Mouse (Mus musculus) heart, postnatal 14 days (tissue): ENCODE results near the gene Cyp2u1. TPM values are rescaled to one million over a fixed set of nuclear protein-coding genes. Genes with fewer than 3 reads are reported as not detected.

ENCODE experiments used
- DNase-seq, 2 experiments: peaks; one replicate each; pipeline ENCODE4 v3.0.0; 2021 to 2022
- intact Hi-C: fragments of 180-260 bp; cut with DNase I; formaldehyde crosslinking; loops from one replicate; pipeline ENCODE4 v1.15.1; 2025
- total RNA-seq, 2 experiments: library from RNA; stranded (reverse); gene quantifications; 2 replicates each; pipeline ENCODE4 v1.2.3; 2021

Cyp2u1 gene
- total RNA-seq, 2 experiments from 2014 or later, result 27.8 to 30.0 TPM

DNA sequence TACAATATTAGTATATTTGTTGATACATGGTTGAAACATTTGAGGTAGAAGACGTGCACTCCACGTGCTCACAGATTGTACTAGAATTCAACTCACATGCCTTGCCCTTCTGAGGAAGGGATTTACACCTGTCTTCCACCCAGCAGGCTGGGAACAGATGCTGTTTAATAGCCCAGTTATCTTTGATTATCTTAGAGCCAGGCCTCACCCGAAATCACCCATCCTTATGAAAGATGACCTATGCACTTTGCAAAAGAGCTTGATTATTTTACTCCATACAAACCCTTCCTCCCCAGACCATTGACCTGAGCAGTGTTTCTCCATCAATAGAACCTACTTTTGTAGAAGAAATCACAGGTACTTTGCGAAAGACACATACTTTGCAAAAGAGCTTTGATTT is 7.5 kb upstream of the Cyp2u1 start:
- DNase-seq, result no peak
- intact Hi-C loops, result no loop called here

GRCm38 (mm10) chr3:131307811-131308210 is 4.8 kb upstream of the Cyp2u1 start:
- no peak for DNase-seq
- intact Hi-C loops, result no loop called here

- no peak for DNase-seq
Measured at GRCm38 (mm10) chr3:131306255-131306654, 3.2 kb upstream of the Cyp2u1 start.

GRCm38 (mm10) chr3:131303320-131303714 is 290 bp upstream of the Cyp2u1 start:
- DNase-seq, result no peak
- intact Hi-C loops, result loop anchor here (5.0 kb wide), 1 partner anchor 249 kb away; no protein-coding TSS in a partner anchor

More at GRCm38 (mm10) chr3:131306255-131306654, 3.2 kb upstream of the Cyp2u1 start:
- intact Hi-C loops, result no loop called here

GRCm38 (mm10) chr3:131299908-131300307 is 3.1 kb downstream of the Cyp2u1 start:
- DNase-seq, result no peak
- intact Hi-C loops, result loop anchor here (5.0 kb wide), 1 partner anchor 252 kb away; no protein-coding TSS in a partner anchor

- intact Hi-C loops, result no loop called here
- DNase-seq, result no peak
Measured at GRCm38 (mm10) chr3:131299078-131299477, 3.9 kb downstream of the Cyp2u1 start.

DNA sequence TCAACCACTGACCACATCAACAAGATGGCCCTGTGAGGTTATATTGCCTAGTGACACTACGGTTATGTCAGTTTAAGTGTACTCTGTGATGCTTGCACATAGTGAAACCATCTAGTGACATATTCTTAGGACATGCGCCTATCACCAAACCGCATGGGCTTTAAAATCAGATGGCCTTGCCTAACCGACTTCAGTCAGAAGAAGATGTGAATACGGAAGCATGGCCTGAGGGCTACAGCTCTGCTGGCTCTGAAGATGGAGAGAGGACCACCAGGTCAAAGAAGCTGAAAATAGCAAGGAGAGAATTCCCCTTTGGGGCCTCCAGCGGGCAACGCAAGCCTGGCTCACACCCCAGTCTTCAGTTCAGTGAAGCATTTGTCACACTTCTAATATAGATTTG is 6.1 kb downstream of the Cyp2u1 start:
- intact Hi-C loops, result no loop called here
- DNase-seq, result no peak

DNA sequence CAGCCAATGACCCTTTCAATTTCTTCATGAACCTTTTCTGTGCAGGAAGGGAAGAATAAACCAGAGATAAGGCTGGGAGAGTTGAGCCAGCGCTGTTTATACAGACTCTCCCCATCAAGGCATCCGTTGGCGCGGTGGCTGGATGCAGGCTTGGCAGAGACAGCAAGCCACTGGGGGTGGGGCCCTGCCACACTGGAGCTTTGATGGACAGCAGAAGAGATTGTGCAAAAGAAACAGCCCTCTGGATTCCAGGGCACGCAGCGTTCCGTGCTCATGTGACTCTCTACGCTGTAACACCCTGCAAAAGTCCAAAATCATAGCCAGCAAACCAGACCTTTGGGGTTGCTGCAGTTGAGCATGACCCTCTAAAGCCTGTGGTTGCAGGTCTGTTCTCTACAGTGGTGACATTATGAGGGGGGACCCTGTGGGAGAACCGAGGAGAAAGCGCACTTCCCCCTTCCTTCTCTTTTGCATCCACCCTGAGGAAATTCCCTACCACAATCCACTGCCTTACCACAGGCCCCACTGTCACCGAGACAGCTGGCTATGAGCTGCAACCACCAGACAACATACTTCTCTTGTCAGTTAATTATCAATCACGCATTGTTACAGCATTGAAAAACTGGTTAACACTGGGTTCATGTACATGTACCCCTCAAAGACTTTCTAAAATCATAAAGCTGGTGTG is 7.4 kb downstream of the Cyp2u1 start:
- peak; percentile 40 to 65 for DNase-seq
- intact Hi-C loops, result no loop called here

DNA sequence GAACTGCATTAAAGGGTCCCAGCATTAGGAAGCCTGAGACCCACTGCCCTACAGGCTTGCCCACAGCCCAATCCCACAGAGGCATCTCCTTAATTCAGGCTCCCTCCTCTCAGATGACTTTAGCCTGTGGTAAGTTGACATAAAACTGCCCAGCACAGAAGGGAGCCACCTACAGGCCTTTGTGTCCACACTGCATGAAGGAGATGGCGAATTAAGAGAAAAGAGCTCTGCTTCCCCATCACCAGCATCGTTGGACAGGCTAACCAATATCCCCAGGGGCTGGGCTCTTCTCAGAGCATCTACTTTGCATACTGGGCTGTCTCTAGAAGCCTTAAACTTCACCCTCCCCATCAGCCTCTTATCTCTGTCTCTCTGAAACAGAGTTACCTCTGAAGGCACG is 8.5 kb downstream of the Cyp2u1 start:
- intact Hi-C loops, result no loop called here
- DNase-seq, result no peak

DNA sequence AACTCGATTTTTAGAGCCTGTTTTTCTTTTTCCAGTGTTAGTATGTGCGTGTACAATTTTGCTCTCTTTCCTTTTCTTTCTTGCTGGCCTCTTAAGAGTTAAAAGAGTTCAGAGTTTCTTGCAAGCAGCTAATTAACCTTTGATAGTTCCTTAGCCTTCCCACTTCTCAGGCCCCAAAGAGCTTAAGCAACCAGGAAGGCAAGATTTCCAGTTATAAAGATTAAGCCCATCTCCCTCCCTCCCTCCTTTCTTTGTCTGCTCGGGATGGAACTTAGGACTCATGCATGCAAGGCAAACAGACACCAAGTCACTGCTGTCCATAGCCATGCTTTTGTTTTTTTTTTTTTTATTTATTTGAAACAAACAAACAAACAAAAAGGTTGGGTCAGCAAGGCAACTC is 10.1 kb downstream of the Cyp2u1 start:
- intact Hi-C loops, result no loop called here
- no peak for DNase-seq

DNA sequence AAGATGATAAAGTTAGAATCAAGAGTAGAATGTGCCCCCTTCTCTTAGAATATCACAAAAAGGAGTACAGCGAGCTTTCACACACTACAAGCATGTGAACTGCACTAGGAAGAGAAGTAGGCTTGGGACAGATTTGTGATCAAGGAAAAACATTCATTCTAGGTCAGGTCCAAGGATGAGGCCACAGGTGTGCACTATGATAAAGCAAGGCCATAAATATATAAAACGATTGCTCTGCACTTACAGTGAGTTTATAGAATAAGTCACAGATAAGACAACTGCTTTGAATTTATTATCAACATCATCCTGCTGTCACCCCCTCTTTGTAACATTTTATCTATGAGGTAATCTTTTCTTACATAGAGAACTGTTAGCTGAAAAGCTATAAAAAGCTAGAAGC is 10.7 kb downstream of the Cyp2u1 start:
- intact Hi-C loops, result no loop called here
- no peak for DNase-seq

DNA sequence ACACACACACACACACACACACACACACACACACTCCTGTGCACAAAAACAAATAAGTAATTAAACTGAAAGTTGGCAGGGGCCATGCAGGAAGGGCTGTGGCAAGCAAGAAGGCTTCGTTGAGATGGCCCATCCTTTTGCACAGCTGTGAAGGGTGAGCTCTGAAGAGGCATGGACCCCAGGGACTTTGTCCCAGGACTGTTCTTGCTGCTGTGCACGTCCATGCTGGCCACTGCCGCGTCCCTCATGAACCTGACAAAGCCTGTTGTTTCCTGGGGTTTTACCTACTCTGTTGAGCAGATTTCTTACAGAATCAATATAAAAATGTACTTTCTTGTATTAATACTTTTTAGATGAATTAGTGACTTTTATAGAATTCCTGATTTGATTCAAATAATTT is 11.1 kb downstream of the Cyp2u1 start:
- intact Hi-C loops, result no loop called here
- DNase-seq, result no peak

DNA sequence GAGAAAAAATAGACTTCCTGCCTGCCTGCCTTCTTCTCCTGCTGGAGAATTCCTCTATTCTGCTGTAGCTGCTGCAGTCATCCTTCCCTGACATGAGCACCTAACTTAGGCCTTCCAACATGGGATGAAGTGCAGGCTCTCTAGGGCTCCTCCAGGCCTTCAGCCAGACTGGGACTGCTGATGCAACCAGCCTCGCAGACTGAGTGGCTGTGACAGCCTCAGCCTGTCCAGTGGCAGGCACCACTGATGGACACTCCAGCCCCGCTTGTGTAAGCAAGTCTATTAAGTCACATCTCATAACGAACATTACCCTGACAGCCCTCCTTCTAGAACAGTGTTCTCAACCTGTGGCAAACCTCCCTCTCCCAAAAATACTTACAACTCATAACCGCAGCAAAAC is 28.9 kb downstream of the Cyp2u1 start:
- intact Hi-C loops, result no loop called here
- no peak for DNase-seq

- intact Hi-C loops, result no loop called here
- DNase-seq, result no peak
Measured at GRCm38 (mm10) chr3:131272374-131273100, 30.5 kb downstream of the Cyp2u1 start.

DNA sequence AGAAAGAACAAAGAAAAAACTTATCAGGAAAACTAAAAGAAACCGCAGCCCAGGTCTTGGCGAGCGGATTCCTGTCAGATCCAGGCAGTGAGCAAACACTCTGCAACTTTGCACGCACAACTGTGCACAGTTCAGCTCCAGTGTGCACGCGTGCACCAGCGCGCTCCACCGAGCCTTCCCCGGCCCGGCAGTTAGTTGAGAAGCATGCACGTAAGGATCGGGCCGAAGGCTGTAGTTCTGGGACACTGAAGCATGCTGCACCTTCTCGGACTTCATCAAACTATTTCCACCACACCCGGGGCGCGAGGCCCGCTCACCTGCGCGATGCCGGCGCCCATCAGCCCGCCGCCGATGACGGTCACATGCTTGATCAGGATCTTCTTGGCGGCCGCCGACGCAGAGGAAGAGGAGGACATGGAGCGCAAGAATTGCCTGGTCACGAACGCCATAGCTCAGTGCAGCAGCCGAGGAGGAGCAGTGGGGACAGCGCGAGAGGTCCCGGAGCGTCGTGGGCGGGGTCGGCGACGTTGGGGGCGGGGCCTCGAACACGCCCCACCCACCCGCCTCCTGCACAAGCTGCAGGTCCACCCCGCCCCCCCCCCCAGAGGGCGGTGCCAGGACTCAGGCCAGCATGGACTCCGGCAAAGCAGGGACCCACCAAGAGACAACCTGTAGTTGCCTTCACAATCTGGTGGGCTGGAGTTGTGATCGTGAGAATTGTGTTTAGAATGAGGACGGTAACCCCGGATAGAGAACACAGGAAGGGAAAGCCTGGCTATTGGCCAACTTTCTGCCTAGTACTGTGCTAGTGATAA is 31.3 kb downstream of the Cyp2u1 start, which contains the start of gene Hadh:
Gene Hadh, minus strand, starts transcription at position 543 of the 815 bp plus-strand sequence.
- intact Hi-C loops, result no loop called here

GRCm38 (mm10) chr3:131271157-131271556 is 31.9 kb downstream of the Cyp2u1 start:
- peak; percentile 56 to 75 for DNase-seq
- intact Hi-C loops, result no loop called here

More for the DNA sequence above, 31.3 kb downstream of the Cyp2u1 start, which contains the start of gene Hadh:
- peak; percentile 89 to 91 for DNase-seq

DNA sequence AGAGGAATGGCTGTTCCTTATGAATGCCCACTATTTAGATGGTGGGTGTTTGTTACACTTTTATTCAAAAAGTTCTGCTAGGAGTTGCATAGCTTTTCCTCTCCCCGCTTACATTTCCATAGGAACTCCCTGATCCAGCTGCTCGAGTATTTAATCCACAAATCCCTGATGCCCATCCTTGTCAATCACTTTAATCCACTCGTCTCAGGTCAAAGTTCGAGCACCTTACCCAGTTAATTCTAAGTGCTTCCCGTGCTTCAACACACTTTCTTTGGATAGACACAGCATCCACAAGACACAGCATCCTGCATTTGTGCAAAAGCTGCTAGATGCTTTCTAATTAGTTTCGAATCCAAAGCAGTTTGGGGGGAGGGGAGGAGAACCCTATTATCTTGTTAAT is 32.6 kb downstream of the Cyp2u1 start:
- DNase-seq, result no peak

DNA sequence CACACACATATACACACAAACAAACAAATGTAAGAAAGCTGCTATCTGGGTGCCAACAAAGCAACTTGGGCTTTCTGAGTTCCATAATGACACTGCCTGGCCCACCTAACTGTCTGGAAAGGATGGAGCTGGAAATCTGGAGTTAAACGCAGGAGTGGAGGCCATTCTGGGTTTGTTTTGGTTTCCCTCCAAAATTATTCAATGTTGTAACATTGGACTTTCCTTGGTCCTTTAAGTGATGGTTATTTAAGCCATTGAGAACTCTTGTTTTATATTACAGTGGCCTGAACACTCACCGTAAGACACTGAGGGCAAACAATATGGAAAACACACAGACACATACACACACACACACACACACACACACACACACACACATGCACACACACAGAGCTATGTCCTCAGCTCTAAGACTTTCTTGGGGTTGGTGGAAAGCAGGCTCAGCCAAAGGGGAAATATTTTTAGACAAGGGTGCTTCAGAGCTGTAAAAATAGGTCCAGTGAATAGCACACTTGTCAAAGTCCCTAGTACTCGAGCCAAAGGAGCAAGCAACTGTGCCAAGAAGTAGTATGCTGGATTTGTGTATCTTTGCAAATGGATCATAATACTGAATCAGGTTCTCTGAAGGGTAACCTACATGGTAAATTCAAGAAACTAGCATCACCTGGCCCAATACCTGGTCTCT is 36.5 kb downstream of the Cyp2u1 start:
- intact Hi-C loops, result no loop called here
- DNase-seq, result peak in 1 of 2 experiments; percentile 41

More for the DNA sequence above, 32.6 kb downstream of the Cyp2u1 start:
- intact Hi-C loops, result no loop called here

- DNase-seq, result no peak
- intact Hi-C loops, result no loop called here
Measured at GRCm38 (mm10) chr3:131265516-131265915, 37.5 kb downstream of the Cyp2u1 start.

DNA sequence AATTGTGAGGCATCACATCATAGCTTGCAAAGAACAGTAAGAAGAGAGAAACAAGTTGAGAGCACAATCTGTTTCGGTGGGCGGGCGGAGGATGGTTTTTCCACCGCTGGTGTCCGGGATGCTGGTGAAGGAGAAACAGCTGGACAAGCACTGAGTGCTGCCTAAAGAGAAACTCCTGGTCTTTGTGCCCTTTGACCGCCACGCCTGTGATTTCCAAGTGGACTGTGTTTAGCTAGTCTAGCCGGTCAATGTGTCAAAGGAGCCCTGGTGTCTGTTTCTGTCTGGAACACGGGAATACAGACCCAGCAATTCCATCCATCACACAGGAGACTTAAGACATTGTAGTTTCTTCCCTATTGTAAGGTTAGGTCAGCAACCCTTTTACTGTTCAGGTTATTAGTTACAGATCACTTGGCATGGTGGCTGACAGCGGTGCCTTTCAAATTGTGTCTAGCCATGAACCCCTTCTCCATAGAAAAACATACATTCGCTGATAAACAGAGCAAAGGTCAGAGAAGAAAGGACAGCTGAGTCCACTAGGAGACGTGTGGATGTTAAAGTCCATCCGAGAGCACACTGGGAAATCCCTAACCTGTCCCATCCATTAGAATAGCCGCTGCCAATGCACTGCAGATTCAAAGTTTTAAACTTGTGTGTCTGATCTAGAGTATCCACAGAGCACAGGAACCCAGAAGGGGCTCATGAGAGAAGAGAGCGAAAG is 39.1 kb downstream of the Cyp2u1 start:
- no peak for DNase-seq
- intact Hi-C loops, result no loop called here
